Mouse (Mus musculus): Measurements from ENCODE around the gene Elane.

The Elane gene

GRCm38 (mm10) chr10:79858416-79859074, 27.5 kb upstream of the Elane start:
- DNase-seq (ENCODE audit: low spot score), result no peak

- DNase-seq (ENCODE audit: low spot score), result no peak
Measured at GRCm38 (mm10) chr10:79859116-79859515, 26.9 kb upstream of the Elane start.

GRCm38 (mm10) chr10:79860079-79860911, 25.8 kb upstream of the Elane start:
- no peak for DNase-seq (ENCODE audit: low spot score)

GRCm38 (mm10) chr10:79861230-79862048, 24.6 kb upstream of the Elane start:
- no peak for DNase-seq (ENCODE audit: low spot score)

- DNase-seq (ENCODE audit: low spot score), result no peak
Measured at GRCm38 (mm10) chr10:79862049-79862788, 23.8 kb upstream of the Elane start.

- no peak for DNase-seq (ENCODE audit: low spot score)
Measured at GRCm38 (mm10) chr10:79862925-79863324, 23.1 kb upstream of the Elane start.

- DNase-seq (ENCODE audit: low spot score), result no peak
Measured at GRCm38 (mm10) chr10:79864351-79865188, 21.5 kb upstream of the Elane start.

GRCm38 (mm10) chr10:79865189-79865601, 20.9 kb upstream of the Elane start:
- no peak for DNase-seq (ENCODE audit: low spot score)

GRCm38 (mm10) chr10:79865801-79866295, 20.2 kb upstream of the Elane start:
- DNase-seq (ENCODE audit: low spot score), result no peak

GRCm38 (mm10) chr10:79866601-79867000, 19.4 kb upstream of the Elane start:
- no peak for DNase-seq (ENCODE audit: low spot score)

GRCm38 (mm10) chr10:79871845-79872244, 14.2 kb upstream of the Elane start:
- no peak for DNase-seq (ENCODE audit: low spot score)

- no peak for DNase-seq (ENCODE audit: low spot score)
Measured at GRCm38 (mm10) chr10:79872862-79873261, 13.2 kb upstream of the Elane start.

GRCm38 (mm10) chr10:79873313-79873712, 12.7 kb upstream of the Elane start:
- no peak for DNase-seq (ENCODE audit: low spot score)

GRCm38 (mm10) chr10:79873715-79874289, 12.2 kb upstream of the Elane start:
- no peak for DNase-seq (ENCODE audit: low spot score)

- no peak for DNase-seq (ENCODE audit: low spot score)
Measured at GRCm38 (mm10) chr10:79874290-79874862, 11.7 kb upstream of the Elane start, which contains the start of the genes Prtn3 and Plppr3. Prtn3 (plus strand) TSS chr10:79874476. Plppr3 (minus strand) TSS chr10:79874634.

- DNase-seq (ENCODE audit: low spot score), result no peak
Measured at GRCm38 (mm10) chr10:79877174-79877573, 8.9 kb upstream of the Elane start.

GRCm38 (mm10) chr10:79877757-79878156, 8.3 kb upstream of the Elane start:
- no peak for DNase-seq (ENCODE audit: low spot score)

- no peak for DNase-seq (ENCODE audit: low spot score)
Measured at GRCm38 (mm10) chr10:79879527-79879926, 6.5 kb upstream of the Elane start.

- DNase-seq (ENCODE audit: low spot score), result no peak
Measured at GRCm38 (mm10) chr10:79880721-79881120, 5.3 kb upstream of the Elane start.

- no peak for DNase-seq (ENCODE audit: low spot score)
Measured at GRCm38 (mm10) chr10:79881981-79882380, 4.1 kb upstream of the Elane start.
